Comparison of ENCODE assay signal across 19 mouse cellular contexts in genomic region chr5:49557436-49557835, GRCm38 (mm10). TPM values are rescaled to one million over a fixed set of nuclear protein-coding genes. Genes with fewer than 3 reads are reported as not detected.
"Had no signal": no experiment of that assay in that cellular context is flagged by ENCODE, and none has a peak within 500 bp of the region (broad histone marks: within the 10 kb centered on the region; RNA-seq: fewer than 3 reads in every experiment).

No protein-coding gene starts in this region.

- H3K4me3 ChIP-seq: neural tube, embryonic 13.5 days; neural tube, embryonic 15.5 days; stomach, embryonic 15.5 days had no signal

- H3K4me1 ChIP-seq: neural tube, embryonic 13.5 days; neural tube, embryonic 15.5 days; stomach, embryonic 15.5 days had no signal

- DNase-seq: retina, postnatal 1 day; right cerebral cortex, adult 18-20 months; right cerebral cortex, postnatal 14 days; right cerebral cortex, postnatal 25 days; right cerebral cortex, postnatal 4 days; spleen, adult 18-20 months; thymus, adult 18-20 months; thymus, adult 2 months; thymus, postnatal 14 days; thymus, postnatal 25 days; thymus, postnatal 36 days; thymus, postnatal 4 days had no signal

- H3K9me3 ChIP-seq: neural tube, embryonic 13.5 days; neural tube, embryonic 15.5 days; stomach, embryonic 15.5 days had no signal

- H3K27me3 ChIP-seq: neural tube, embryonic 13.5 days; neural tube, embryonic 15.5 days; stomach, embryonic 15.5 days had no signal

- H3K9ac ChIP-seq: neural tube, embryonic 13.5 days; neural tube, embryonic 15.5 days; stomach, embryonic 15.5 days had no signal

- H3K36me3 ChIP-seq: neural tube, embryonic 13.5 days; neural tube, embryonic 15.5 days; stomach, embryonic 15.5 days had no signal

- H3K27ac ChIP-seq: neural tube, embryonic 13.5 days; neural tube, embryonic 15.5 days; stomach, embryonic 15.5 days; stomach, postnatal 0 days had no signal

RNA-seq across cellular contexts. Expression of gene Kcnip4, which starts 32.7 kb away (rescaled TPM):
- total RNA-seq: neutrophil, adult 5-6 weeks had no signal
- polyA plus RNA-seq: small intestine, adult 2 months; spleen, adult 2 months; thymus, adult 2 months had no signal
